Mouse (Mus musculus) liver, postnatal 0 days (tissue): ENCODE data around the gene Taf5. TPM values are rescaled to one million over a fixed set of nuclear protein-coding genes. Genes with fewer than 3 reads are reported as not detected.

Experiments used
- ATAC-seq: fragments of 200-750 bp; cut with Nextera tagmentation; 2 replicates; pipeline ENCODE4 v1.8.0; 2017; ENCODE audit warnings: mild to moderate bottlenecking, moderate library complexity
- DNase-seq: peaks from one replicate; pipeline ENCODE4 v3.0.0-alpha.2; 2016
- H3K27ac ChIP-seq: fragments of 300-500 bp; sonication (generic); 2 replicates; pipeline ENCODE4 v1.5.1; 2014; ENCODE audit warnings: antibody characterized with exemption, moderate library complexity, mild to moderate bottlenecking, low read depth
- H3K27me3 ChIP-seq: fragments of 300-500 bp; sonication (generic); 2 replicates; pipeline ENCODE4 v1.6.1; 2014; ENCODE audit warnings: low read length, control low read depth, mixed read lengths; ENCODE audit not compliant: insufficient read depth
- H3K36me3 ChIP-seq: fragments of 300-500 bp; sonication (generic); replicated peaks from 2 replicates; pipeline ENCODE4 v1.6.1; 2014; ENCODE audit warnings: mild to moderate bottlenecking, control low read depth, low read length, moderate library complexity, mixed read lengths; ENCODE audit not compliant: insufficient read depth
- H3K4me1 ChIP-seq: fragments of 300-500 bp; sonication (generic); 2 replicates; pipeline ENCODE4 v1.6.1; 2014; ENCODE audit warnings: antibody characterized with exemption, mild to moderate bottlenecking, control low read depth; ENCODE audit not compliant: insufficient read depth
- H3K4me2 ChIP-seq: fragments of 300-500 bp; sonication (generic); 2 replicates; pipeline ENCODE4 v1.6.1; 2014; ENCODE audit warnings: low read depth, mild to moderate bottlenecking, low read length, moderate library complexity, mixed read lengths
- H3K4me3 ChIP-seq: fragments of 300-500 bp; sonication (generic); 2 replicates; pipeline ENCODE4 v1.5.1; 2014; ENCODE audit warnings: low read depth, low read length
- H3K9ac ChIP-seq: fragments of 300-500 bp; sonication (generic); replicated peaks from 2 replicates; pipeline ENCODE4 v1.6.1; 2014; ENCODE audit warnings: mild to moderate bottlenecking, moderate library complexity
- H3K9me3 ChIP-seq: fragments of 300-500 bp; sonication (generic); 2 replicates; pipeline ENCODE4 v1.6.1; 2016; ENCODE audit warnings: mild to moderate bottlenecking, control low read depth, low read length, mixed read lengths
- CTCF ChIP-seq: sonication (generic); IDR thresholded peaks from 2 replicates; pipeline ENCODE4 v1.5.1; 2016; ENCODE audit warnings: antibody characterized with exemption, low read depth
- EP300 ChIP-seq: IDR thresholded peaks from 2 replicates; pipeline ENCODE4 v1.6.1; 2016; ENCODE audit warnings: antibody characterized with exemption, low read depth, mild to moderate bottlenecking
- WGBS: fragments of 180-500 bp; shearing (Covaris S2); extraction: QIAGEN DNeasy Blood & Tissue Kit; methylation state at CpG from one replicate; pipeline ENCODE4 v1.1.7; 2014; ENCODE audit not compliant: insufficient replicate concordance; 5-methylcytosine and 5-hydroxymethylcytosine counted together
- polyA plus RNA-seq: library from polyadenylated mRNA; unstranded; fragments of >200 nt; fragmentation: Nextera tagmentation; extraction: Ambion mirVana; gene quantifications from 2 replicates; pipeline ENCODE4 v1.2.1, GENCODE M21; 2015

Gene Taf5
- polyA plus RNA-seq, 1 experiment from 2014 or later = 2.1 TPM

DNA sequence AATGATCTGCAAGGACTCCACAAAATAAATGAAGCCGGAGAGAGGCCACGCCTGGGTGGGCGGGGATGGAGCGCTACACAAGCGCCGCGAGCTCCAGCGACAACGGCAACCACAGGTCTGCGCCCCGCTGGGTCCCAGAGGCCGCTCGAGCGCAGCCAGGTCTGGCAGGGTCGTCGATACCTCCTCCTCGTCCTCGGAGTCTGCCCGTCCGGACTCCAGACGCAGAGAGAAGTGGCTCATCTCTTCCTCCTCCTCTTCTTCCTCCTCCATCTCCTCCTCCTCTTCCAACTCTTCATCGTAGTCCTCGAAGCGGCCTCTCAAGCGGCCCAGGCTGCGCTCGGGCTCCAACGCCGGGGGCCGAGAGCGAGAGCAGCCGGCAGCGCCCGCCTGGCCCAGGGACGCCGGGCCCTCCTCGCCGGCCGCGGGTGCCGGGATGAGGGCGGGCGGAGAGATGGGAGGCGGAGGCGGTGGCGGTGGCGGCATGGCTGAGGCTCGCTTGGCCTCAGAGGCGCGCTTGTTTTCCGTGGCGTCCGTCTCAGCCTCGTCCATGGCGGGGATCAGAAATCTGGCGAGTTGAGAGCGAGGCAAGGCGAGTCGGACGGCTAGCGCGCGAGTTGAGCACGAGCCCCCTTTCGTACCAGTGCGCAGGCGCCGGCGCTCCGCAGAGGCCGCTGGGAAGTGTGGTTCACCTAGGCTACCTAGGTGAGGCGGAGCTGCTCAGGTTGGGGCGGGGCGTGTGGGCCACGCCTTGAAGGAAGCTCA is 17.1 kb upstream of the Taf5 start, which contains the start of gene Pcgf6:
Gene Pcgf6, minus strand, starts transcription at position 636 of the 762 bp plus-strand sequence.
- under 1% methylated on average over 63 of the region's 75 CpGs for WGBS
- no peak for TF ChIP-seq EP300
- no peak for TF ChIP-seq CTCF
- Histone ChIP-seq H3K27ac (peak within 1 kb of the TSS; percentile 85), H3K36me3 (0 out of 2 replicates have a peak, but pooled peaks cover 7% of the 10 kb centered on the region), H3K4me2 (peak within 1 kb of the TSS; percentile 97), H3K9ac (peak within 1 kb of the TSS; percentile 83), H3K27me3 (no peaks in the 10 kb centered on the region), H3K9me3 (no peaks in the 10 kb centered on the region), H3K4me3 (peak within 1 kb of the TSS; percentile 84), H3K4me1 (peaks cover 15% of the 10 kb centered on the region)
- ATAC-seq (peak; percentile 82), DNase-seq (peak; percentile 85)

GRCm38 (mm10) chr19:47052927-47053326 is 14.6 kb upstream of the Taf5 start:
- Histone ChIP-seq H3K4me1 (peaks cover 15% of the 10 kb centered on the region), H3K4me2 (no peak overlapping the region), H3K27me3 (no peaks in the 10 kb centered on the region), H3K36me3 (0 out of 2 replicates have a peak, but pooled peaks cover 4% of the 10 kb centered on the region), H3K9me3 (no peaks in the 10 kb centered on the region), H3K9ac (no peak overlapping the region), H3K4me3 (no peak overlapping the region), H3K27ac (peak overlapping the region; percentile 82)
- TF ChIP-seq EP300 (no peak), CTCF (0 out of 2 replicates have a peak, but pooled peaks have one; percentile 10)
- DNase-seq (no peak), ATAC-seq (0 out of 2 replicates have a peak, but pooled peaks have one; percentile 1)
- 63% methylated on average over 4 of the region's 4 CpGs for WGBS

DNA sequence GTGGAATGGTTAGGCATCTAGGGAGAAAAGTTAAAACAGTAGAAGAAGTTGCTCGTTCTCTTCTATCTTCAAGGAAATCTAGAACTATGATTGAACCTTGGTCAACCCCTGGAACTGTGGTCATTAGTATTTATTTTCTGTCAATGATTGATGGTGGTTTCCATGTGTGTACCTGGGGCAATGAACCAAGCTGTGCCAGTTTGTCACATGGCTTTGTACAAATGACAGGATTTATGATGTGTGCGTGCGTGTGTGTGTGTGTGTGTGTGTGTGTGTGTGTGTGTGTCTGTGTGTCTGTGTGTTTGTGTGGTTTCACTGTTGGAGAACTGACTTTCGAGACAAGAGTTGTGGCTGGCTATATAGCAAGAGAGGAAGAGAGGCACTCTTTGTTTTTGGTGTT is 14.1 kb upstream of the Taf5 start:
- Histone ChIP-seq H3K9ac (no peak overlapping the region), H3K27me3 (no peaks in the 10 kb centered on the region), H3K4me3 (no peak overlapping the region), H3K27ac (peak overlapping the region; percentile 82), H3K36me3 (no peaks in the 10 kb centered on the region), H3K9me3 (no peaks in the 10 kb centered on the region), H3K4me1 (peaks cover 15% of the 10 kb centered on the region), H3K4me2 (no peak overlapping the region)
- DNase-seq (peak; percentile 49), ATAC-seq (peak; percentile 83)
- 57% methylated on average over 4 of the region's 4 CpGs for WGBS
- TF ChIP-seq CTCF (no peak), EP300 (no peak)

DNA sequence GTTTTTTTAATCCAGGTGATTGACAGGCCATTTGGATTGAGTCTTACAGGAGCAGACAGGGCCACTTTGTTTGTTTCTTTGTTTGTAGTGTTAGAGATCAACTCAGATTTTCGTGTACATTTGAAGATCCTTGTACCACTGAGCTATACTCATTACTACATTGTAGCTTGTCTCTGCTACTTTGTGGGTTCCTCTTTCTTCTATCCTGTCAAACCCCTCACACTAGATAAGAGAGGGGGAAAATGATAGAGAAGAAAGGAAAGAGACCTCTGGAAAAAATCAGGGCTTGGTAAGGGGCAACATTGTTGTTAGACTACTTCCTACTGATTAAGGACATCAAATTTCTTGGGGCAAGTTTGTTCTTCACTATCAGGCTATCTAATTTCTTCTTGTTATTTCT is 9.9 kb upstream of the Taf5 start:
- no peak overlapping the region for H3K4me2 ChIP-seq
- H3K27ac ChIP-seq = no peak overlapping the region
- H3K4me3 ChIP-seq = no peak overlapping the region
- ATAC-seq (no peak), DNase-seq (no peak)
- no peaks in the 10 kb centered on the region for H3K27me3 ChIP-seq
- WGBS = 52% methylated on average over 1 of the region's 1 CpGs
- H3K9me3 ChIP-seq = no peaks in the 10 kb centered on the region
- TF ChIP-seq CTCF (no peak), EP300 (no peak)
- no peaks in the 10 kb centered on the region for H3K36me3 ChIP-seq
- H3K9ac ChIP-seq = no peak overlapping the region
- no peaks in the 10 kb centered on the region; the same call in 1 of the 2 replicates for H3K4me1 ChIP-seq

GRCm38 (mm10) chr19:47065860-47066259 is 1.7 kb upstream of the Taf5 start:
- H3K36me3 ChIP-seq = peaks cover 3% of the 10 kb centered on the region
- H3K4me2 ChIP-seq = no peak overlapping the region
- ATAC-seq = no peak
- no peak overlapping the region for H3K27ac ChIP-seq
- peaks cover 9% of the 10 kb centered on the region for H3K4me1 ChIP-seq
- H3K4me3 ChIP-seq = no peak overlapping the region
- TF ChIP-seq CTCF = peak; percentile 36
- no peak for TF ChIP-seq EP300
- 85% methylated on average over 3 of the region's 3 CpGs for WGBS
- no peaks in the 10 kb centered on the region for H3K9me3 ChIP-seq
- H3K27me3 ChIP-seq = no peaks in the 10 kb centered on the region
- DNase-seq = no peak
- no peak overlapping the region for H3K9ac ChIP-seq

DNA sequence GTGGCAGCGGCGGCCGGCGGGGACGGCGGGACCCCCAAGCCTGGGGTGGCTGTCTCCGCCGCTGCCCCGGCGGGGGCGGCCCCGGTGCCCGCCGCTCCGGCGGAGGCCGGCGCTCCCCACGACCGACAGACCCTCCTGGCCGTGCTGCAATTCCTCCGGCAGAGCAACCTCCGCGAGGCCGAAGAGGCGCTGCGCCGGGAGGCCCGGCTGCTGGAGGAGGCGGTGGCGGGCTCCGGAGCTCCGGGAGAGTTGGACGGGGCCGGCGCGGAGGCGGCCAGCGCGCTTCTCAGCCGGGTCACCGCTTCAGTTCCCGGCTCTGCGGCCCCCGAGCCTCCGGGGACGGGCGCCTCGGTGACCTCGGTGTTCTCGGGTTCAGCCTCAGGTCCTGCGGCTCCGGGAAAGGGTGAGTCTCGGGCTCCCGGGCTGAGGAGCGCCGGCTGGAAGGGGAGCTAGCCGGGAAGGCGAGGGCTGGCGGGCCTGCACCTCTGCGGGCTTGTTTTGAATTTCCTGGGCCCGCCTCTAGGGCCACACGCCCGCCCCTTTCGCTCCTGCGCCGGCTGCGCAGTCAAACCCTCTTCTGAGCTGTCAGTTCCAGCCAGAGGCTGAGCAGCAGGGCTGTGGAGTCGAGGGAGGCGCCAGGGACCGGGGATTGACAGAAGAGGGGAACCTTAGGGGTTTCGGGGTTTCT is 522 bp downstream of the Taf5 start:
- DNase-seq = peak; percentile 91
- WGBS = under 1% methylated on average over 30 of the region's 72 CpGs
- no peaks in the 10 kb centered on the region for H3K27me3 ChIP-seq
- H3K4me3 ChIP-seq = peak overlapping the region; percentile 92
- peak; percentile 93 for ATAC-seq
- TF ChIP-seq EP300 (no peak), CTCF (peak; percentile 42)
- peak overlapping the region; percentile 88 for H3K27ac ChIP-seq
- no peaks in the 10 kb centered on the region for H3K9me3 ChIP-seq
- H3K4me2 ChIP-seq = peak overlapping the region; percentile 83
- peak overlapping the region; percentile 93 for H3K9ac ChIP-seq
- H3K4me1 ChIP-seq = peaks cover 9% of the 10 kb centered on the region
- H3K36me3 ChIP-seq = peaks cover 23% of the 10 kb centered on the region
